Mouse (Mus musculus): Measurements from ENCODE around the gene Chga.

DNA sequence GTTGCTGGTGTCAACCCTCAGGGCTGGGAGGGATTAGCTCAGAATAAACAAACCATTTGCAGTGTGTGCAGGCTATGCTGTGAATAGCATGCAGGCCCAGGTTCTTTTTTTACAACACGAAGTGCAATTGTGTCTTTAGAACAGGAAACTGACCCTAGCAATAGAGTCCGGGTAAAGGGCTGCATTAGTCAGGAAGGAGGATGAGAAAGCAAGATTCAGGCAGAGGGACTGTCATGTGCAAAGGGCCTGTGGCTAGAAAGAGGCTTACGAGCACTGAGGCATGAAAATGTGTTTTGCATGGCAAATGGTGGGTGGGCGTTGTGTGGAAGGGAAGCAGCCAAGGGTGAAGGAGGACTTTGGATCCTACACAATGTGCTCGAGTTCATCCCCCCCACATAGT, 26.8 kb upstream of the Chga start:
- TF ChIP-seq CTCF (conservative IDR thresholded peaks at IDR 0.05; ENCODE audit: low read length) (no peak), POU5F1 (IDR thresholded peaks at IDR 0.05; ENCODE audit: borderline replicate concordance, low read length) (no peak), NANOG (IDR thresholded peaks at IDR 0.05; ENCODE audit: borderline replicate concordance, low read length) (no peak)

Measured in E14TG2a.4 (cell line).